8 mouse cellular contexts compared by ENCODE assay signal in genomic region chr17:47834482-47834767, GRCm38 (mm10). TPM values are rescaled to one million over a fixed set of nuclear protein-coding genes. Genes with fewer than 3 reads are reported as not detected.
A peak's percentile ranks its signal among the peaks of the same experiment; 100 is the strongest.
DNase-seq lines count a peak whose midpoint lies in the region; ATAC-seq lines count a peak whose summit lies in the region.

Gene Mdfi (minus strand): TSS chr17:47834691.

- H3K4me2 ChIP-seq in heart, embryonic 13.5 days, result peak within 1 kb of the TSS; percentile 88
- peak within 1 kb of the TSS; percentile 97 for H3K4me2 ChIP-seq in hindbrain, embryonic 16.5 days (ENCODE audit: low read length)

- peaks cover 50% of the 10 kb centered on the region for H3K4me1 ChIP-seq in heart, embryonic 13.5 days
- H3K4me1 ChIP-seq in embryonic facial prominence, embryonic 10.5 days, result peaks cover 67% of the 10 kb centered on the region
- H3K4me1 ChIP-seq in hindbrain, embryonic 16.5 days (ENCODE audit: control insufficient read depth, insufficient read depth, low read depth, low read length), result peaks cover 19% of the 10 kb centered on the region

- H3K4me3 ChIP-seq in heart, embryonic 13.5 days, result peak within 1 kb of the TSS; percentile 89
- H3K4me3 ChIP-seq in embryonic facial prominence, embryonic 10.5 days, result peak within 1 kb of the TSS; percentile 91
- peak within 1 kb of the TSS; percentile 62 for H3K4me3 ChIP-seq in hindbrain, embryonic 16.5 days (ENCODE audit: low read length)

- ATAC-seq in heart, embryonic 13.5 days (ENCODE audit: extremely low read depth, insufficient number of reproducible peaks, low FRiP score, low TSS enrichment), result no peak
- no peak for ATAC-seq in hindbrain, embryonic 16.5 days
- peak; percentile 28; the same call in 1 of the 2 replicates for ATAC-seq in megakaryocyte, adult 5-6 weeks (ENCODE audit: poor library complexity, severe bottlenecking)

- DNase-seq in heart, adult 8-10 months (ENCODE audit: low spot score), result no peak
- DNase-seq in embryonic facial prominence, embryonic 10.5 days (ENCODE audit: low spot score), result peak; percentile 54
- no peak for DNase-seq in adipocyte (ENCODE audit: low spot score)
- no peak for DNase-seq in spleen, postnatal 4 days (ENCODE audit: low spot score in 2 of 2)
- DNase-seq in cerebellum, adult 9-11 months, result no peak

- H3K9ac ChIP-seq in heart, embryonic 13.5 days, result peak within 1 kb of the TSS; percentile 94
- H3K9ac ChIP-seq in hindbrain, embryonic 16.5 days (ENCODE audit: low read depth, low read length), result peak within 1 kb of the TSS; percentile 27

- peak within 1 kb of the TSS; percentile 90 for H3K27ac ChIP-seq in heart, embryonic 13.5 days (replicated peaks)
- H3K27ac ChIP-seq in embryonic facial prominence, embryonic 10.5 days (replicated peaks), result peak within 1 kb of the TSS; percentile 95
- no peak within 1 kb of the TSS for H3K27ac ChIP-seq in hindbrain, embryonic 16.5 days (ENCODE audit: low read depth, low read length)

- H3K36me3 ChIP-seq in heart, embryonic 13.5 days, result peaks cover 17% of the 10 kb centered on the region; the same call in 1 of the 2 replicates
- H3K36me3 ChIP-seq in embryonic facial prominence, embryonic 10.5 days (replicated peaks), result peaks cover 17% of the 10 kb centered on the region
- no peaks in the 10 kb centered on the region for H3K36me3 ChIP-seq in hindbrain, embryonic 16.5 days (ENCODE audit: control insufficient read depth, insufficient read depth, low read length)

- peaks cover 7% of the 10 kb centered on the region for H3K27me3 ChIP-seq in heart, embryonic 13.5 days (replicated peaks)
- H3K27me3 ChIP-seq in embryonic facial prominence, embryonic 10.5 days (replicated peaks; ENCODE audit: low read depth, poor library complexity, severe bottlenecking), result peaks cover 42% of the 10 kb centered on the region
- peaks cover 37% of the 10 kb centered on the region for H3K27me3 ChIP-seq in hindbrain, embryonic 16.5 days (replicated peaks; ENCODE audit: control insufficient read depth, insufficient read depth, low read length)

- 4% methylated on average over 18 of the region's 18 CpGs for WGBS in heart, embryonic 13.5 days
- WGBS in embryonic facial prominence, embryonic 10.5 days, result 3% methylated on average over 18 of the region's 18 CpGs
- WGBS in hindbrain, embryonic 16.5 days, result 12% methylated on average over 18 of the region's 18 CpGs

- no peaks in the 10 kb centered on the region for H3K9me3 ChIP-seq in heart, embryonic 13.5 days
- H3K9me3 ChIP-seq in embryonic facial prominence, embryonic 10.5 days, result no peaks in the 10 kb centered on the region
- H3K9me3 ChIP-seq in hindbrain, embryonic 16.5 days (ENCODE audit: control insufficient read depth, low read length), result no peaks in the 10 kb centered on the region

RNA-seq across cellular contexts. Expression of gene Mdfi, which starts in this region (rescaled TPM):
- 11.9 and 12.5 TPM in 2 replicates for polyA plus RNA-seq in heart, embryonic 13.5 days (2015; fragmentation: Nextera tagmentation; extraction: Ambion mirVana)
- total RNA-seq in heart, adult 8-10 months (2022), result 1 to 10 TPM; 1.7 to 2.2 (median 1.9) TPM
- 21.0 and 25.1 TPM in 2 replicates for polyA plus RNA-seq in embryonic facial prominence, embryonic 10.5 days (2016; fragmentation: Nextera tagmentation; extraction: Ambion mirVana)
- 2.7 and 3.9 TPM in 2 replicates for polyA plus RNA-seq in hindbrain, embryonic 16.5 days (2015; fragmentation: Nextera tagmentation; extraction: Ambion mirVana)
- total RNA-seq in megakaryocyte, adult 5-6 weeks (2015), result not detected in 2 replicates
- not detected in 2 replicates for total RNA-seq in megakaryocyte, adult 5-6 weeks (2017)

Comparison
In these comparisons a context has a peak if more than half of its experiments do, and no peak if none do; other contexts are left out.
1. Peak in ATAC-seq in megakaryocyte, adult 5-6 weeks; RNA of the gene not detected or under 1 TPM.